Mouse (Mus musculus) heart, postnatal 0 days (tissue): ENCODE measurements around the gene Cerk. TPM values are rescaled to one million over a fixed set of nuclear protein-coding genes. Genes with fewer than 3 reads are reported as not detected.
"Not testable (repeated sequence)": the region's sequence is repeated elsewhere in the genome, so short reads cannot be mapped to it uniquely, and the experiment has no call there.

Experiments
- ATAC-seq: fragments of 200-750 bp; cut with Nextera tagmentation; 2 replicates; pipeline ENCODE4 v1.8.0; 2017; ENCODE audit warnings: low read depth, moderate number of reproducible peaks, moderate library complexity; ENCODE audit not compliant: insufficient read depth
- DNase-seq: peaks from one replicate; pipeline ENCODE4 v3.0.0-alpha.2; 2016; ENCODE audit warnings: low spot score
- H3K27ac ChIP-seq: fragments of 300-500 bp; sonication (generic); 2 replicates; pipeline ENCODE4 v1.5.1; 2014; ENCODE audit warnings: low read depth, mild to moderate bottlenecking
- H3K27me3 ChIP-seq: fragments of 300-500 bp; sonication (generic); 2 replicates; pipeline ENCODE4 v1.6.1; 2014; ENCODE audit warnings: low read length, mixed read lengths; ENCODE audit not compliant: control insufficient read depth, insufficient read depth
- H3K36me3 ChIP-seq: fragments of 300-500 bp; sonication (generic); replicated peaks from 2 replicates; pipeline ENCODE4 v1.6.1; 2014; ENCODE audit warnings: low read length, mixed read lengths; ENCODE audit not compliant: control insufficient read depth, insufficient read depth
- H3K4me1 ChIP-seq: fragments of 300-500 bp; sonication (generic); 2 replicates; pipeline ENCODE4 v1.6.1; 2014; ENCODE audit warnings: antibody characterized with exemption; ENCODE audit not compliant: control insufficient read depth, insufficient read depth
- H3K4me2 ChIP-seq: fragments of 300-500 bp; sonication (generic); 2 replicates; pipeline ENCODE4 v1.6.1; 2014; ENCODE audit warnings: low read depth, mild to moderate bottlenecking, low read length, moderate library complexity
- H3K4me3 ChIP-seq: fragments of 300-500 bp; sonication (generic); 2 replicates; pipeline ENCODE4 v1.5.1; 2014; ENCODE audit warnings: low read depth, low read length
- H3K9ac ChIP-seq: fragments of 300-500 bp; sonication (generic); replicated peaks from 2 replicates; pipeline ENCODE4 v1.6.1; 2014; ENCODE audit warnings: low read depth, low read length, mixed read lengths
- H3K9me3 ChIP-seq: fragments of 300-500 bp; sonication (generic); replicated peaks from 2 replicates; pipeline ENCODE4 v1.6.1; 2016; ENCODE audit warnings: low read length; ENCODE audit not compliant: control insufficient read depth
- CTCF ChIP-seq: IDR thresholded peaks from 2 replicates; pipeline ENCODE4 v1.5.1; 2016; ENCODE audit warnings: antibody characterized with exemption, control low read depth, low read depth
- EP300 ChIP-seq: IDR thresholded peaks from 2 replicates; pipeline ENCODE4 v1.6.1; 2016; ENCODE audit warnings: antibody characterized with exemption, low read depth
- WGBS: fragments of 180-500 bp; shearing (Covaris S2); extraction: QIAGEN DNeasy Blood & Tissue Kit; methylation state at CpG from one replicate; pipeline ENCODE4 v1.1.7; 2014; 5-methylcytosine and 5-hydroxymethylcytosine counted together
- polyA plus RNA-seq: library from polyadenylated mRNA; unstranded; fragments of >200 nt; fragmentation: Nextera tagmentation; extraction: Ambion mirVana; gene quantifications from 2 replicates; pipeline ENCODE4 v1.2.1, GENCODE M21; 2015
- total RNA-seq: library from RNA; depleted of rRNA; stranded (reverse); fragments of >200 nt; gene quantifications from 2 replicates; pipeline ENCODE4 v1.2.3, GENCODE M21; 2014; ENCODE audit warnings: low replicate concordance

Cerk gene
- total and polyA plus RNA-seq, 2 experiments from 2014 or later = 14.5 to 25.3 TPM

DNA sequence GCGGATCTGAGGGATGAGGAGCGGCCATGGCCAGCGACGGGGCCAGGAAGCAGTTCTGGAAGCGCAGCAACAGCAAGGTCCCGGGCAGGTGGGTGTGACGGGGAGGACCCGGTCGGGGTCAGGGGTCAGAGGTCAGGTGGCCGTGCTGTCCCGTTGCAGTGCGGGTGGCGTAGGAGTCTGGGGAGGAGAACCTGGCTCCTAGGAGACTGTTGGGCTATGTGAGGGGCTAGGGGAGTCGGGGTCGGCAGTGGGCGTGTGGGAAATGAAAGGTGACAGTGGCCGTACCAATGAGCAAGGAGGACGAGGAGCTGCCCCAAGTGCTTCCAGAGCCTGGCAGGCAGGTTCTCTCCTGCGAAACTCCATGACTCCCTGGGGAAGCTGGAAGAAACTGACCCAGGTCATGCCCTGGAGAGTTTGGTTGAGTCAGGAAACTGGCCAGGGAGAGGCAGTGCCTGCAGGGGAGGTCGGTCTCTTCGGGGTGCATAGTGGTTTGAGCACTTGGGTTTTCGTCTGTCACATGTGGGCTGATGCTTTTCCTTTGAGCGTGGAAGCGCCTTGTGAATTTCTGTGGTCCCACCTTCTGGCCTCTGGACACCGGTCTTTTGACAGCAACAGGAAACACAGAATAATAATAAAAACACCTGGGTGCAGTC, 28.7 kb upstream of the Cerk start:
- peak overlapping the region; percentile 75 for H3K9ac ChIP-seq
- H3K9me3 ChIP-seq = no peaks in the 10 kb centered on the region
- 10% methylated on average over 25 of the region's 25 CpGs for WGBS
- DNase-seq (no peak), ATAC-seq (peak; percentile 49)
- no peak for TF ChIP-seq EP300
- no peak for TF ChIP-seq CTCF
- peaks cover 16% of the 10 kb centered on the region for H3K4me1 ChIP-seq
- peak overlapping the region; percentile 90 for H3K4me3 ChIP-seq
- peak overlapping the region; percentile 92 for H3K27ac ChIP-seq
- H3K27me3 ChIP-seq = no peaks in the 10 kb centered on the region
- H3K4me2 ChIP-seq = peak overlapping the region; percentile 99
- no peaks in the 10 kb centered on the region for H3K36me3 ChIP-seq

DNA sequence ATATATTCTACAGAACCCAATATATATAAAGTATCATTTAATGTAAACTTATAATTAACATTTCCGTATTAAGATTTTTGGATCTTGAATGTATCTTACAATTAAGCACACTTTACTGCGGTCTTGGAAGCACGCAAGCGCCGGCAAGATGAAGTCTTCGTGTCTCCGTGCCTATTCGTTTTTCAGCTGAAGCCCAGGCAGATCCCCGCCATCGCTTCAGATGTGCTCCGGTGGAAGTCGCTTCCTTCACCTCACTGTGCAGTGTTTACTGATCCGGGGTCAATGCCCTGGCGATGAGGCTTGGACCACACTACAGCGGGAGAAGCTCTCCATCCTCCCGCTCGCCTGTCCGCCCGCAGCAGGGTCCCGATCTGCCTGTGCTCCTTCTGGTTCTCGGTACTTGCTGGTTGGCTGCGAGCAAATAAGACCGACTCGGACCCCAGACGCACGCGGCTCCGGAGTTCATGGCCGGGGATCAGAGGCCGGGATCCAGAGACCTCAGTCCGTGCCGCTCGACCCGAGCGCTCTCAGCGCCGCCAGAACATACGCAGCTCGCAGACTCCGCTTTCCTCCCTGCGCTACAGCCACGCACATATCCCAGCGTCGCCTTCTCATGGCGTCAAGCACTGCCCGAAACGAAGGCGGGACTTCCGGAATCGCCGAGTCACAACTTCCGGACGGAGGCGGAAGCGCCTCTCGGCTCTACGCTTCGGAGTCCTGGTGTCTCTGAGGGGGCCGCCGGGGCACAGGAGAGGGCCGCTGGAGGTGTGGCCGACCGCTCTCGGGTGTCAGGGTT, 28.0 kb upstream of the Cerk start, which contains the start of gene Tbc1d22a:
Gene Tbc1d22a, plus strand, starts transcription at position 707 of the 796 bp plus-strand sequence.
- under 1% methylated on average over 64 of the region's 64 CpGs for WGBS
- H3K27ac ChIP-seq = peak within 1 kb of the TSS; percentile 92

DNA sequence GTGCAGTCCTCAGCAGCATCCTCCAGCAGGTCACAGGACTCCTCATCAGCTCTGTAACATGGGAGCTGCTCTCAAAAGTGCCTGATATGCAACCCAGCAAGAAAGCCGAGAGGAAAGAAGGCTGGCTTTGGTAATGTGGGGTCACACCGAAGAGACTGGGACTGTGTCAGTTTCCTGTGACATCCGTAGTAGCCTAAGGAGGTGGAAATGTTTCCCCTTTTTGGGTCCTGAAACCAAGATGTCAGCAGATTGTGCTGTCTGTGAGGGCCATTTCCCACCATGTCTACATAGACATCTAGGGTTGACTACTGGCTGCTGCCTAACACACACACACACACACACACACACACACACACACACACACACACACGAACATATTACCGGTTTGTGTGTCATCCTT, 26.3 kb upstream of the Cerk start:
- not testable (repeated sequence) for ATAC-seq, H3K4me2 ChIP-seq, H3K27me3 ChIP-seq, H3K27ac ChIP-seq, DNase-seq, H3K9me3 ChIP-seq, H3K4me3 ChIP-seq, H3K9ac ChIP-seq, H3K36me3 ChIP-seq
- 80% methylated on average over 5 of the region's 5 CpGs for WGBS
- H3K4me1 ChIP-seq = peaks cover 16% of the 10 kb centered on the region

More for the DNA sequence above, 28.0 kb upstream of the Cerk start, which contains the start of gene Tbc1d22a:
- H3K4me3 ChIP-seq = peak within 1 kb of the TSS; percentile 90
- ATAC-seq (peak; percentile 91), DNase-seq (peak; percentile 89)
- peak within 1 kb of the TSS; percentile 99 for H3K4me2 ChIP-seq
- no peaks in the 10 kb centered on the region for H3K36me3 ChIP-seq
- no peak for TF ChIP-seq CTCF
- 0 out of 2 replicates have a peak, but pooled peaks have one; percentile 24 for TF ChIP-seq EP300
- H3K9ac ChIP-seq = peak within 1 kb of the TSS; percentile 75
- H3K27me3 ChIP-seq = no peaks in the 10 kb centered on the region
- H3K4me1 ChIP-seq = peaks cover 16% of the 10 kb centered on the region
- no peaks in the 10 kb centered on the region for H3K9me3 ChIP-seq

DNA sequence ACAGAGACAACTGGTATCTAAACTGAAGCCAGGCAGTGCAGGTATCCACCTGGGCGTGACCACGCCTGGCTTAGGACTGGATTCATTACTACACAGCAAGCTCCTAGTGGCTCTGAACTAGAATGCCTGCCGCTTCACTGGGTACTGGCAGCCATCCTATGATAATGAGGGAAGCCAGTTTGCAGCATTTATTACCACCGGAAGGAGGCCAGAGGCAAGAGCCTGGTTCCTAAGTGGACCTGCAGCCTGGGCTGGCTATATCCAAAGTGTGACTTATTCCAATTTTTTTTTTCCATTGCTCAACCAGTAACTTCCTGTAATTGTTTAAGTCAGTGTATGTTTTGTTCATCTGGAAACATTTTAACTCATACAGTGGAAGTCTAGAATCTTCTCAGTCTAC, 20.4 kb upstream of the Cerk start:
- H3K27ac ChIP-seq = peak overlapping the region; percentile 72
- H3K9me3 ChIP-seq = no peaks in the 10 kb centered on the region
- H3K4me2 ChIP-seq = no peak overlapping the region
- no peak for TF ChIP-seq CTCF
- TF ChIP-seq EP300 = 0 out of 2 replicates have a peak, but pooled peaks have one; percentile 68
- H3K4me3 ChIP-seq = no peak overlapping the region
- no peaks in the 10 kb centered on the region for H3K36me3 ChIP-seq
- H3K27me3 ChIP-seq = no peaks in the 10 kb centered on the region
- DNase-seq (no peak), ATAC-seq (peak; percentile 56)
- H3K4me1 ChIP-seq = peaks cover 19% of the 10 kb centered on the region
- H3K9ac ChIP-seq = no peak overlapping the region
- 59% methylated on average over 4 of the region's 4 CpGs for WGBS

DNA sequence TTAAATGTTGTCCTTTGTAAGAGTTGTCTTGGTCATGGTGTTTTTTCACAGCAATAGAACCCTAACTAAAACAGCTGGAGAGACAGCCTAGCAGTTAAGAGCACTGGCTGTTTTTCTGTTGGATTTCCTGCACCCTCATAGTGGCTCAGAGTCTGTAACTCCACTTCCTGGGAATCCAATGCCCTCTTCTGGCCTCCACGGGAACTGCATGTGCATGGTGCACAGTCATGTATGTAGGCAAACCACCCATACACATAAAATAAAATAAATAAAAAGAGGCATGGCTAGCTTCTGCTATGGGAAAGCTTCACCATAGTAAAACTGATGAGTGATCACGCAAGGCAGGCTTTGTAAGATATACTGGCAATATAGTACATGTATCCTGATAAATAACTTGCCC, 19.4 kb upstream of the Cerk start:
- H3K9me3 ChIP-seq = no peaks in the 10 kb centered on the region
- H3K27me3 ChIP-seq = no peaks in the 10 kb centered on the region
- TF ChIP-seq CTCF (peak; percentile 55), EP300 (no peak)
- no peak overlapping the region for H3K9ac ChIP-seq
- peaks cover 19% of the 10 kb centered on the region for H3K4me1 ChIP-seq
- H3K27ac ChIP-seq = 0 out of 2 replicates have a peak overlapping the region, but pooled peaks have one; percentile 54
- H3K4me2 ChIP-seq = no peak overlapping the region
- no peak overlapping the region for H3K4me3 ChIP-seq
- ATAC-seq = no peak
- WGBS = 52% methylated on average over 2 of the region's 2 CpGs
- DNase-seq = no peak
- H3K36me3 ChIP-seq = no peaks in the 10 kb centered on the region
